Mouse (Mus musculus) CD4-positive, CD25-positive, alpha-beta regulatory T cell, adult 2 months (primary cell): ENCODE measurements around the gene Taf1d.
A peak's percentile ranks its signal among the peaks of the same experiment; 100 is the strongest.
"Not testable (repeated sequence)": the region's sequence is repeated elsewhere in the genome, so short reads cannot be mapped to it uniquely, and the experiment has no call there.

Experiments
- DNase-seq: peaks from one replicate; pipeline ENCODE4 v3.0.0-alpha.2; 2012; ENCODE audit warnings: low read depth, low spot score

The Taf1d gene

DNA sequence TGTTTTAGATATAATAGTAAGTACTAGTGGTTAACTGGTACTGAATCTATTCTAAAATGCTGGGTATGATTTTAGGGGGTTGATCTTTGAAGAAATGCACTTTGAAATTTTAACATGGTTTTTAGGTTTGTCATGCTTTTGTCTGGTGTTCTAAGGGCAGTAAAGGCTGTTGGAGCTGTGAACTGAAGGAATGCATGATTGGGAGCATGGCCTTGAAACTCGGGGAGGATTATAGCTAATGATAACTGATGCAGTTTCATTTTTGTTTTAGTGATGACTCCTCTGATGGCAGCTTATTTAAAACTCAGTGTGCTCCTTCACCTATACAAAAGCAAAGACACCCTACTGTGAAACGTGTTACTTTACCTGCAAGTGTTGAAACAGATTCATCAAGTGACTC lies 2.2 kb downstream of the Taf1d start:
- no peak for DNase-seq

GRCm38 (mm10) chr9:15309425-15309824 lies 3.4 kb downstream of the Taf1d start:
- DNase-seq = no peak

DNA sequence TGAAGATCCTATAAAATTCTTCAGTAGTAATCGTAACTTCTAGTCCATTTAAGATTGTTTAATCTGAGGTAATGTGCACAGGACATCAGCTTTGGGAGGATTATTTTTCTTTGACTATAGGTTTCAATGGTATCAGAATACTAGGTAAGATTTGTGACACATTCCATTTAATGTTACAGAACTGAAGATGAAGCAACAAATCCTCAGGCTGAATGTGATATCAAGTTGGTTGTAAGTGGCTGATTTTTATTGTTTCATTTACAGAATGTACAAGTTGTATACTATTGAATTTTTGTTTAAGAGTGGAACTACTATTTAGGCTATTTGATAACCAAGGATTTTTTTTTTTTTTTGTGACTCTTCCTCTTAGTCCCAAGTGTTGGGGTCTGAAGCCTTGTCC lies 4.2 kb downstream of the Taf1d start:
- DNase-seq = no peak

DNA sequence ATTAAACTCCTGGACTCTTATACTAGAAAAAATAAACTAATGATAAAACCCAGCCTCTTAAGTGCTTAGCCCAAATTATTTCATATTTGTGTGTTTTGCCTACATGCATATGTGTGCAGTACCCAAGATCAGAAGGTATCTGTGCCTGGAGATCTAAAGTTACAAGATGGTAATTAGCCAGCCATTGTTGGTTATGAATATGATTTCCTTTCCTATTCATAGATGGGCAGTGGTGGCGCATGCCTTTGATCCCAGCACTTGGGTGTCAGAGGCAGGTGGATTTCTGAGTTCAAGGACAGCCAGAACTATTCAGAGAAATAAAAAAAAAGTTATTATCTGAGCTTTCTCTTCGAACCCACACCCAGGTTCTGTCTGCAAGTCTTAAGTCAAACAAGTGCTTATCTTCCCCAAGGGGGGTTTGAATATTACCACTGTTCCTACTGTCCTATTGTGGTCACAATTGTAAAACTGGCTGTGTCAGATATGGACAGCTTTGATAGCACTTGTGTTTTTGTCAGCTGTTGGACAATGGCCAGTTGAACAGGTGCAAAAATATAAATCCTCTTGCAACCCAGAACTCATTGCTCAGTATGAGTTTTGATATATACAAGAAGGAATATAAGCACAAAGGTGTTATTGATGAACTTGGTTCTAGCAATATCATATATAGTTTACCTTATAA lies 6.2 kb downstream of the Taf1d start:
- DNase-seq = no peak

DNA sequence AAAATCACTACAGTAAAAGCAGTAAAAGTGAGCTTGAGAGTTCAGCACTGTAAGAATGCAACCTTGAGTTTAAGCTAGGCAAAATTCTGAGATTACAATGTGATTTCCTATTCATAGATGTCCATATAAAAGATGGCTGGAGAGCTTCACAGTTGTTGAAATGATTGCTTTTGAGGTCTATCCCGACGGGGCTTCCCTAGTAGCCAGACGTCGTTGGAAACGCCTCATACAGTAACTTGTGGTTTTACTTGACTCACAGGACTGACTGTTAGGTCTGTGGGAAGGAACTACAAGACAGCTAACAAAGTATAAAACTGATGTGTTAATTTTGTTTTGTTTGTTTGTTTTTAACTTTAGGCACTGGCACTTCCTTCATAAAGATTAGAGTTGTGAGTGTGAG lies 7.6 kb downstream of the Taf1d start:
- DNase-seq = no peak

GRCm38 (mm10) chr9:15314619-15315018 lies 8.6 kb downstream of the Taf1d start:
- DNase-seq = no peak

DNA sequence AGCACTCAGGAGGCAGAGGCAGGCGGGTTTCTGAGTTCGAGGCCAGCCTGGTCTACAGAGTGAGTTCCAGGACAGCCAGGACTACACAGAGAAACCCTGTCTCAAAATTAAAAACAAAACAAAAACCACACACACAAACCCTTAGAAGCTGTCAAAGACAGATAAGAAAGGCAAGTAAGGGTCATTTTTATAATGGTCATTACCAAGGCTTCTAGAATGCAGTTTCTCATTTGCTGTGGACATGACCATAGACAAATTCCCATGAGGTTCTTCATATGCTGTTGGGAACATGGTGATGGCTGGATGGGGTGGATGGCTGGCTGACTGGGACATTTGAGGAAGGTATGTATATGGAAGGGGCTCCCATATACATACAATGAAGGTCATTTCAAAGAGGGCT lies 10.3 kb downstream of the Taf1d start:
- DNase-seq = not testable (repeated sequence)

DNA sequence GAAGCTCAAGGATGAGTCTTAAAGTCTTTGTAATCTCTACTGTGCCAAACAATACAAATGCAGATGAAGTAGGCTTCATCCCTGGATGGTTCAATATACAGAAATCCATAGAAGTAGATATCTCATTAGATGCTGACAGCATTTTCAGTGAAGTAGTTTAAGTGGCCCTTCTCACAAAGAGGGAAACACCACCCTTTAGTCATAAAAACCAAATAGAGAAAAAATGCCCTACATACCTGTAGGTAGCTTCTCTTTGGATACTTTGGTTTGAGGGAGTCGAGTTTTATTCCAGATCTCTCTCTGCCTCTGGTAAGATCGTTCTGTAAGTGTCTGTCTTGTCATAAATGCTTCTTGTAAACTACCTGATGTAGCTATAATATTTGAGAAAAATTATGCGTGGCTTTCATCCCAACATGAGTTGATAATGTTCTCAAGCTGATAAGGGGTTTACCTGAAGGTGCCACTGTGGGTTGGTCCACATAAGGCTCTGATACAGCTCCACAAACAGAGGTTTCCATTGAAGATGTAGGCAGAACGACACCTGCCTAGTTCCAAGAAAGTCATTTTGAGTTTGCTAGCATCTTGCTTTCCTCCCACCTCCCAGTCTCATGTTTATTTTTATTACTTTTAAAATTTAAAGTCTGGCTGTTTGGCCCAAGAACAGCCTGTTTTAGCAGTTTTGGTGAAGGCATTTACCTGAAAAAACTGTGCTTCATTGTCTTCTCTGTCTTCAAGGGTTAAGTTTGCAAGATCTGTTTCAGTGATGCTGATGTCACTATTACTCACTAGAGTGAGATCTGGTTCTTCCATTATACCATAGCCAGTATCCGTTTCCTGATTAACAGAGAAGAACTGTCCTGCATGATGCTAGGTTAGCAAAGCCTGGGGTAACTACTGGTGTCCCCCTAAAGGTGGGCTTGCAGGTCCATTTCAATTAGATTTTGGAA lies 11.5 kb downstream of the Taf1d start:
- DNase-seq = no peak

DNA sequence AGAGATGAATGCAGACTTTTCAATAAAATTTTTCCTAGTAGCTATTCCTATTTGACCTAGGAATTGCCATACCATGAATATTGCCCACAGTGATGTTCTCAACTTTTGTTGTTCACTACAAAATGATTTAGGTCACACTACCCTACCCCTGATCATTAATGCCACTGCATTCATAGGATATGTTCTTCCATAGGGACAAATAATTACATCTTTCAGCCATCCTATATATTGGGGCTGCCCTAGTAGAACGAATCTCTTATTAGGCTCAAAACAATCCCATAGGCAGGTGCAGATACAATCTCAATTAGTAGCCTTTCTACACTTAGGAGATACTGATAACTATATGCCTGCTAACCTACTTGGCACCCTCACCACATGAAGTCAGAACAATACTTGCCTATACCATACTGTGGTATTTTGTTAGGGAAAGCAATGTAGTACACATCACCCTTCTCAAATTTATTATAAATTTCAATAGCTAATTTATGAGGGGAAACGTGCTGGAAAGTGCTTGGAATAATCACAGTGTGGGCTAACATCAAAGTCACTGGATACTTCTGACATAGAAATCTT lies 12.2 kb downstream of the Taf1d start:
- DNase-seq = no peak

- no peak for DNase-seq
These were observed 31.8 kb downstream of the Taf1d start for GRCm38 (mm10) chr9:15337776-15338175.

- no peak for DNase-seq
These were observed 43.9 kb downstream of the Taf1d start for GRCm38 (mm10) chr9:15349925-15350324.

DNA sequence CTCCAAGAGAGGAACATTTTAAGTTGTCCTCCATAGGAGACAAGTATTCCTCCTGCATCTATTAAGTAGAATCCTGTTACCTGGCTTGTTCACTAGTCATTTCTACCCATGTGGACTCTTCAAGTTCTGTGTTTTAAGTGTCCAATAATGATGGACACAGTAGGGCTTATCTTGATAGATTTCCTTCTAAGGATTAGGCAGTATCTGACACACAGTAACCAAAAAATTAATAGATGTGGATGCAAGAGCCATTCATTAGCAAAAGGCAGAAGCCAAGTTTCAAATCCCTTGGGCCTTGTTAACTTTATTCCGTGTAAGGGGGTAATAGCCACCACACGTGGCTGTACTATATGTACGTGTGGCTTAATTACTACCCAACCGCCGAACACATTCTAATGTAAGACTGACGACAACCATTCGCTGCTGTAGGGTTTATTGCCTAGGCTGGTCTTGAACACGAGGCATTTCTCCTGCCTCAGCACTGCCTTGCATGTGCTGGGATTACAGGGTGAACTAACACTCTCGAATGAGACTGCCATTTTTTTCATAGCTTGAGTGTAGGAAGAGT lies 51.0 kb downstream of the Taf1d start:
- DNase-seq = peak; percentile 1

GRCm38 (mm10) chr9:15357484-15358275 lies 51.7 kb downstream of the Taf1d start, which contains the start of gene Cep295:
Gene Cep295, minus strand, starts transcription at chr9:15357788.
- peak; percentile 99 for DNase-seq

DNA sequence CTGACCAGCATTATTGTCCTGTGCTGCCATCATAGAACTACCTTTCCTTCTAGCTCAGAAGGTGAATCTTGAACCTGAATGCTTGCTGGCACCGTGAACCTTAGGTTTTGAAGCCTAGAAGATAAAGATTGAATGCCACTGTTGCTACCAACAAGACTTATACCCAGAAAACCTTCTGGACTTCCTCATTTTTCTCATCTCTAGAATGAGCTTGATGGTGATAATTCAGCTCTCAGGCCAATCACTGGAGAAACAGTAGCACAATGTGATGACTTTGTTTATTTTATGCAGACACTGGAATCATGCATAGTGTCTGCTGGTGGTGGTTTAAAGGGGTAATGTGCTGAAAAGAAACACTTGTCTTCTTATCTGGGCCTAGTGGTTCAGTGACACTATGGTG lies 58.8 kb downstream of the Taf1d start:
- no peak for DNase-seq

GRCm38 (mm10) chr9:15365856-15366255 lies 59.8 kb downstream of the Taf1d start:
- DNase-seq = peak; percentile 19

- DNase-seq = no peak
These were observed 60.2 kb downstream of the Taf1d start for GRCm38 (mm10) chr9:15366260-15366659.
